Comparison of ENCODE assay signal across 8 mouse cellular contexts in the genomic region with DNA sequence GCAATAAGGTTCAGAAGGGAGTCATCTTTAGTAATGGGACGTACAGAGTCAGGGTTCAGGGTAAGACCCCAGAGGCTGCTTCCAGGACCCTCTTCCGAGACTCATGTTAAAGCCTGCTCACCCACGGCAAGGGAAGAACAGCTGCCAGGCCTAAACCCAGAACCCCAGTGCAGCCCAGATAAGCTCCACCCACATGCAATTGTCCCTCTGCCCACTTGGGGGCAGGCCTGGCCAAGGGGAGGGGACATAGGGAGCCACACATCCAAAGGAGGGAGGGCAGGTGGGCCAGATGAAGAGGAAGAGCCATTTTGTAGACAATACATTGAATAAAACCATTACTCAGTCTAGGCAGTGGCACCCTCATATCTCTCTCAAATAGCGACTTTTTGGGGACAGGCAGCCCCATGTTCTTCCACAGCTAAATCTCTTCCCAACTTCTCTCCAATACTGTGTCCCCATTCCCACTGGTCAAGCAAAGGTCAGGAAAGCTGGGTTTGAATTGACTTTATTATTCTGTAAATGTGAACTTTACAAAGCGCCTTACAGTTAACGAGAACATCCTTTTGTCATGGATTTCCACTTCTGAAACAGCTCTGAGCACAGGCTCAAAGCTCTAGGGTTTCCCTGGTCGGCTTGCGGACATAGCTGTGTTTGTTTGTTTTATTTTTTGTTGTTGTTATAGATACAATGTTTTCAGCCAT. TPM values are rescaled to one million over a fixed set of nuclear protein-coding genes. Genes with fewer than 3 reads are reported as not detected.
DNase-seq lines count a peak whose midpoint lies in the region; ATAC-seq and TF ChIP-seq lines count a peak whose summit lies in the region.

No protein-coding gene starts in this region.

- no peak overlapping the region for H3K9ac ChIP-seq in kidney, embryonic 14.5 days (ENCODE audit: low read depth, low read length)
- H3K9ac ChIP-seq in liver, embryonic 14.5 days (replicated peaks) = no peak overlapping the region
- no peak overlapping the region for H3K9ac ChIP-seq in stomach, embryonic 15.5 days

- H3K4me3 ChIP-seq in kidney, embryonic 14.5 days (ENCODE audit: low read length) = no peak overlapping the region
- no peak overlapping the region for H3K4me3 ChIP-seq in liver, embryonic 14.5 days (ENCODE audit: insufficient read depth in 1 of 2, low read depth in 2 of 2, low read length in 2 of 2)
- H3K4me3 ChIP-seq in stomach, embryonic 15.5 days (replicated peaks) = no peak overlapping the region

- H3K4me2 ChIP-seq in kidney, embryonic 14.5 days (replicated peaks; ENCODE audit: low read depth, low read length) = no peak overlapping the region
- H3K4me2 ChIP-seq in liver, embryonic 14.5 days (ENCODE audit: low read depth) = no peak overlapping the region
- H3K4me2 ChIP-seq in stomach, embryonic 15.5 days = no peak overlapping the region

- no peak for TF ChIP-seq EP300 in liver, embryonic 14.5 days (IDR thresholded peaks at IDR 0.05; ENCODE audit: low read depth)

- DNase-seq in 416B (ENCODE audit: low read depth) = peak; percentile 90
- DNase-seq in adrenal gland, adult 8-10 months = peak; percentile 52
- peak; percentile 84 for DNase-seq in embryo, embryonic 9.5 days (ENCODE audit: extremely low spot score)
- peak; percentile 35 for DNase-seq in heart, adult 8-10 months (ENCODE audit: low spot score)
- peak in 2 of 3 experiments; percentile 53 to 60 for DNase-seq in liver, embryonic 14.5 days (ENCODE audit: low read depth in 3 of 3, low spot score in 3 of 3)
- peak; percentile 78 for DNase-seq in neural tube, embryonic 10.5 days (ENCODE audit: extremely low spot score, low spot score)

- TF ChIP-seq CTCF in liver, embryonic 14.5 days (IDR thresholded peaks at IDR 0.05; ENCODE audit: low read depth) = peak; percentile 99

- H3K27me3 ChIP-seq in kidney, embryonic 14.5 days (ENCODE audit: control insufficient read depth, insufficient read depth, low read length) = no peaks in the 10 kb centered on the region
- no peaks in the 10 kb centered on the region for H3K27me3 ChIP-seq in liver, embryonic 14.5 days (ENCODE audit: control insufficient read depth, insufficient read depth, low read length)
- H3K27me3 ChIP-seq in stomach, embryonic 15.5 days (replicated peaks) = no peaks in the 10 kb centered on the region

- no peaks in the 10 kb centered on the region for H3K9me3 ChIP-seq in kidney, embryonic 14.5 days (ENCODE audit: control insufficient read depth, low read length)
- H3K9me3 ChIP-seq in liver, embryonic 14.5 days (ENCODE audit: control insufficient read depth, low read length) = no peaks in the 10 kb centered on the region
- H3K9me3 ChIP-seq in stomach, embryonic 15.5 days = no peaks in the 10 kb centered on the region

- H3K4me1 ChIP-seq in kidney, embryonic 14.5 days (ENCODE audit: control insufficient read depth, insufficient read depth, low read length) = 0 out of 2 replicates have a peak, but pooled peaks cover 8% of the 10 kb centered on the region
- no peaks in the 10 kb centered on the region for H3K4me1 ChIP-seq in liver, embryonic 14.5 days (replicated peaks; ENCODE audit: control insufficient read depth in 2 of 2, insufficient read depth in 2 of 2, low read length in 1 of 2)
- H3K4me1 ChIP-seq in stomach, embryonic 15.5 days = peaks cover 12% of the 10 kb centered on the region

- no peak overlapping the region for H3K27ac ChIP-seq in kidney, embryonic 14.5 days (ENCODE audit: low read depth, low read length)
- H3K27ac ChIP-seq in liver, embryonic 14.5 days = no peak overlapping the region
- peak overlapping the region; percentile 31; the same call in 1 of the 2 replicates for H3K27ac ChIP-seq in stomach, embryonic 15.5 days

- peak; percentile 63 for ATAC-seq in kidney, embryonic 14.5 days (ENCODE audit: low FRiP score, low TSS enrichment)
- peak; percentile 81 for ATAC-seq in liver, embryonic 14.5 days (ENCODE audit: insufficient read depth)
- ATAC-seq in stomach, embryonic 15.5 days (ENCODE audit: insufficient read depth, low FRiP score, low read depth) = 0 out of 2 replicates have a peak, but pooled peaks have one; percentile 62

- WGBS in kidney, embryonic 14.5 days = 29% methylated on average over 8 of the region's 8 CpGs
- 40% methylated on average over 8 of the region's 8 CpGs for WGBS in liver, embryonic 14.5 days (ENCODE audit: insufficient replicate concordance)
- WGBS in stomach, embryonic 15.5 days = 38% methylated on average over 8 of the region's 8 CpGs

- no peaks in the 10 kb centered on the region for H3K36me3 ChIP-seq in kidney, embryonic 14.5 days (ENCODE audit: control insufficient read depth, insufficient read depth, low read length)
- no peaks in the 10 kb centered on the region for H3K36me3 ChIP-seq in liver, embryonic 14.5 days (replicated peaks; ENCODE audit: control insufficient read depth, insufficient read depth, low read depth)
- no peaks in the 10 kb centered on the region for H3K36me3 ChIP-seq in stomach, embryonic 15.5 days

RNA-seq across cellular contexts. Expression of gene Ubac1, which starts 33.6 kb away (rescaled TPM):
- total RNA-seq in adrenal gland, adult 8-10 months (2022) = 10 to 100 TPM; 24.8 to 39.8 (median 29.9) TPM
- 10 to 100 TPM; 80.7 to 88.9 (median 87.8) TPM for total RNA-seq in heart, adult 8-10 months (2022)
- 80.0 and 94.3 TPM in 2 replicates for polyA plus RNA-seq in kidney, embryonic 14.5 days (2014; fragmentation: Nextera tagmentation; extraction: Ambion mirVana)
- polyA plus RNA-seq in liver, embryonic 14.5 days (2012; rRNA removed) = 259 and 320 TPM in 2 replicates
- 504 and 526 TPM in 2 replicates for polyA plus RNA-seq in liver, embryonic 14.5 days (2014; fragmentation: Nextera tagmentation; extraction: Ambion mirVana)
- polyA plus RNA-seq in stomach, embryonic 15.5 days (2015; fragmentation: Nextera tagmentation; extraction: Ambion mirVana) = 87.6 and 105 TPM in 2 replicates

Comparison
In these comparisons a context has a peak if more than half of its experiments do, and no peak if none do; other contexts are left out.
1. DNase-seq: peak in every context shown above with its lines; median percentile 90 in 416B; 84 in embryo, embryonic 9.5 days; 78 in neural tube, embryonic 10.5 days; 56 in liver, embryonic 14.5 days; 52 in adrenal gland, adult 8-10 months; 35 in heart, adult 8-10 months.